Mouse (Mus musculus) cerebellum, adult 2 months (tissue): Measurements from ENCODE around the gene Cstf1.

ENCODE experiments used
- CTCF ChIP-seq: fragments of 200-500 bp; IDR thresholded peaks from 2 replicates; pipeline ENCODE4 v1.5.1; 2011; ENCODE audit warnings: low read depth, mild to moderate bottlenecking, control low read depth, low read length, moderate library complexity, borderline replicate concordance; ENCODE audit not compliant: insufficient read depth
- POLR2A ChIP-seq: fragments of 200-500 bp; IDR thresholded peaks from 2 replicates; pipeline ENCODE4 v1.6.1; 2011; ENCODE audit warnings: low read length, control low read depth, borderline replicate concordance; ENCODE audit not compliant: insufficient read depth

- no peak for TF ChIP-seq POLR2A
- TF ChIP-seq CTCF: no peak
Measured at GRCm38 (mm10) chr2:172338206-172338942, 32.1 kb upstream of the Cstf1 start.
